Mouse (Mus musculus) gastrocnemius, postnatal 14 days (tissue): ENCODE measurements around the gene Slc26a3. TPM values are rescaled to one million over a fixed set of nuclear protein-coding genes. Genes with fewer than 3 reads are reported as not detected.
A peak's percentile ranks its signal among the peaks of the same experiment; 100 is the strongest.

Source experiments
- DNase-seq: peaks from one replicate; pipeline ENCODE4 v3.0.0; 2021; ENCODE audit warnings: mixed read lengths
- intact Hi-C: fragments of 180-260 bp; cut with DNase I; formaldehyde crosslinking; loops from one replicate; pipeline ENCODE4 v1.15.1; 2025; ENCODE audit warnings: low total_unique reads
- total RNA-seq, 2 experiments: library from RNA; stranded (reverse); gene quantifications; 2 replicates each; pipeline ENCODE4 v1.2.3; 2021

The Slc26a3 gene
- total RNA-seq, 2 experiments from 2014 or later = not detected

DNA sequence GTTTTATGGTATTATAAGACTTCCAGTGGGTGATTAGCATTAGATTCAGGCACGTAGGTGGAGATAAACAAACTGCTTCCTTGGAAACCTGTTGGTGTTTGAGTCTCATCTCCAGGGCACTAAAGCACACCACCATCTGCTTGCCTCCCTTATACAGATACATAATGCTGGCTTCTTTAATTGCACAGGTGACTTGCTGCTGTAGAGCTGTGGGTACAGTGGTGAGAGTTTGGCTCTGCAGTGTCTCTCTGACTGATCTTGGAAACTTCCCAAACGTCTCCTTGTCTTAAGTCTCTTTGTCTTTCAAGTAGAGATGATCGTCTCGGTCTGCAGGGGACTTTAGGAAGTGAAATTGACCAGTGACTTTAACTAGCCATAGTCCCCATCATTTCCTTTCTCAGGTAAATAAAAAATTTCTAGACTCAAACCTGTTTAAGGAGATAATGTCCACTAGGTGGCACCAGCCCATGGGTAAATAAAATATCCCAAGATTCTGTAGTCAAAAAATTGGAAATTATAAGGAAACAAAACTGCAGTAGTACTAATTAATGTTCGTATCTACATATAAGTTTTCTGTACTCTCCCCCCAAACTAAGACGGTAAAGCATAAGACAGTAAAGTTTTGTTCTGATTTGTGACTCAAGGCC is 117.2 kb downstream of the Slc26a3 start:
- intact Hi-C loops = loop anchor here (10.0 kb wide), 3 partner anchors 147 to 417 kb away; partner anchors contain the start of genes Cog5, Dus4l and Gpr22
- no peak for DNase-seq

DNA sequence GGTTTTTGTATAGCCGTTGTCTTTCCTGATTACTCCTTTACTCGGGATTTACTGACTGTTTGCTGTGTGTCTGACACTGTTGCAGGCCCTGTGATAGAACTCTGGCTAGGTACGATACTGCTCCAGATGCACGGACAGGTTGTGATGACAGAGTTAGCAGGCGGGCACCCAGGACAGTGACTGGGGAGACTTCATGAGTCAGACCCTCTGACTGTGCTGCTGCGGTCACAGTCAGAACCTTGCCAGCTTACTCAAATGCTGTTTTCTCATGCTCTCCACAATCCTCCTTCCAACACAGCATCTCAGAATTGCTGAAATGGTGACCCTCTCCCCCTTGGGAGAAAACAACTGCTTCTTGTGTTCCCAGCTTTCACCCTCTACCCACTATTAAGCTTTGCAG is 117.8 kb downstream of the Slc26a3 start:
- intact Hi-C loops = loop anchor here (10.0 kb wide), 3 partner anchors 146 to 416 kb away; partner anchors contain the start of genes Cog5, Dus4l and Gpr22
- DNase-seq = no peak

- intact Hi-C loops = no loop called here
- no peak for DNase-seq
Observed at GRCm38 (mm10) chr12:31511218-31511617, 120.5 kb downstream of the Slc26a3 start.

- no peak for DNase-seq
- intact Hi-C loops = no loop called here
Observed at GRCm38 (mm10) chr12:31512634-31513411, 122.2 kb downstream of the Slc26a3 start.

- no peak for DNase-seq
- intact Hi-C loops = no loop called here
Observed at GRCm38 (mm10) chr12:31513724-31514503, 123.2 kb downstream of the Slc26a3 start.

DNA sequence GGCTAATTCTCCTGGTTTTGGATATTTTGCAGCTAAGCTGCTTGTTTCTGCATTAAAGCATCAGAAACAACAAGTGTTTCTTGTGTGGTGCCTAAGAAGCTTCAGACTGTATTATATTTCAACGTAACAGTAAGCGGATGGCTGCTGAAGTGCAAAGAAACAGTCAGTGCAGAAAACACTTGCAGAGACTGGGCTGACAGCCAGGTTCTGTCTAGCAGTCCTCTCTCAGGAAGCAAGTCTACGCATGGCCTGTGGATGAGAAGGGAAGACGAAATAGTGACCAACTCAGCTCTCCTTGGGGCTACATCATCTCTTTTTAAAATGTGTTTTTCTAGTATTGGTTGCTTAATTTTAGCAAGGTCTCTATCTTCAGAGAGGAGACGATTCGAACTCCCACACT is 129.4 kb downstream of the Slc26a3 start:
- intact Hi-C loops = no loop called here
- peak; percentile 11 for DNase-seq

DNA sequence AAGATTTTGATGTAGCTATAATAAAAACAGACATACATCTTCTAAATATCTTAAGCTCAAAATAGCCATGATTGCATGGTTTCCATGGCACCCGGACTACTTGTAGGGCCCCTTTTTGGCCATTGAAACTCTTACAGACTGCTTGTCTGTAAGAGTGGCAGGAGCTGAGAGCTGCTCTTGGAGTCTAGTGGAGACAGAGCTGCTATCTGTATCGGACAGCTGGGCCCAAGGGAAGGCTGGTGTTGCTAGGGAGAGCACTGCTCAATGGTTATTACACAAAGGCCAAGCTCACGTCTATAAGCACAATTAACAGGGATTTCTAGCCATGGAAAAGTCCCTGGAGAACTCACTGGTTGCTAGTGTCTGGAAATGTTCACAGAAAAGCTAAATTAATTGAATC is 130.7 kb downstream of the Slc26a3 start:
- DNase-seq = no peak
- intact Hi-C loops = no loop called here

Other genes with a start within 250 kb of the Slc26a3 start
- gene Gm6993, start 150.1 kb upstream of the Slc26a3 start, total RNA-seq = not detected
- gene Lamb1, start 125.6 kb upstream of the Slc26a3 start, total RNA-seq = 100 to 1,000 TPM; 102 to 120 TPM
- gene Dld, start 39.4 kb upstream of the Slc26a3 start, total RNA-seq = 100 to 1,000 TPM; 181 to 227 TPM
- 1 to 10 TPM; 7.1 to 8.0 TPM for gene Cbll1, start 108.7 kb downstream of the Slc26a3 start, total RNA-seq
- gene Slc26a4, start 169.1 kb downstream of the Slc26a3 start, total RNA-seq = not detected
- 10 to 100 TPM; 25.6 to 26.9 TPM for gene Bcap29, start 243.8 kb downstream of the Slc26a3 start, total RNA-seq